Mouse (Mus musculus) cortical plate, adult 2 months (tissue): Measurements from ENCODE around the gene Gpr37l1. TPM values are rescaled to one million over a fixed set of nuclear protein-coding genes. Genes with fewer than 3 reads are reported as not detected.
A peak's percentile ranks its signal among the peaks of the same experiment; 100 is the strongest.
"Not testable (repeated sequence)": the region's sequence is repeated elsewhere in the genome, so short reads cannot be mapped to it uniquely, and the experiment has no call there.

ENCODE experiments used
- H3K27ac ChIP-seq: fragments of 200-500 bp; 2 replicates; pipeline ENCODE4 v1.5.1; 2012; ENCODE audit warnings: low read length, control low read depth, inconsistent platforms; ENCODE audit not compliant: insufficient read depth
- H3K4me1 ChIP-seq: fragments of 200-500 bp; 2 replicates; pipeline ENCODE4 v1.6.1; 2011; ENCODE audit warnings: low read length; ENCODE audit not compliant: control insufficient read depth, insufficient read depth
- H3K4me3 ChIP-seq: fragments of 200-500 bp; 2 replicates; pipeline ENCODE4 v1.5.1; 2011; ENCODE audit warnings: mild to moderate bottlenecking, low read length, control low read depth; ENCODE audit not compliant: insufficient read depth
- CTCF ChIP-seq: fragments of 200-500 bp; IDR thresholded peaks from 2 replicates; pipeline ENCODE4 v1.5.1; 2011; ENCODE audit warnings: mild to moderate bottlenecking, control low read depth, low read length; ENCODE audit not compliant: insufficient read depth; ENCODE audit errors: extremely low read depth
- POLR2A ChIP-seq: fragments of 200-500 bp; IDR thresholded peaks from 2 replicates; pipeline ENCODE4 v1.6.1; 2011; ENCODE audit warnings: mild to moderate bottlenecking, low read length, control low read depth; ENCODE audit not compliant: insufficient read depth; ENCODE audit errors: extremely low read depth
- polyA plus RNA-seq: library from polyadenylated mRNA; depleted of rRNA; stranded (reverse); fragments of >200 nt; gene quantifications from 2 replicates; pipeline ENCODE4 v1.2.3, GENCODE M21; 2012; rRNA removed

Gene Gpr37l1
- polyA plus RNA-seq, 1 experiment = 331 TPM

DNA sequence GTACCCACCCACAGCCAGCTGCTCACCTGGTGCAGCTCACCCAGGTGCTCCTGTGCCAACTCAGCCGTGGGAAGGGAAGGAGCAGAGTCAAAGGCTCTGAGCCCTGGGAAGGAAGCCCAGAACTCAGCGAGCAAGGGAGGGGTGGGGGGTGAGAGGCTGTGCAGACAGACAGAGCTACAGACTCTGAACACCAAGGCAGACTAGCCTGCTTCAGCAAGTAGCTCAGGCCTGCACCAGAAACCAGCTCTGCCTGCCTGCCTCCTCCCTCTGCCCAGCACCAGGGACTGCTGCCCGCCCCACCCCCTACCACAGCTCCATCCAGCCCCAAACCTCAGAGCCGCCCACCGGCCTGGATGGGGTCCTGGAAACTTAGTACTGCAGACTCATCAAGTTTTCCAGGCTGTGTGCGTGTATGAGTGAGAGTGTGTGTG is 39.5 kb downstream of the Gpr37l1 start:
- H3K4me1 ChIP-seq = peaks cover 5% of the 10 kb centered on the region
- TF ChIP-seq CTCF (no peak), POLR2A (no peak)
- H3K27ac ChIP-seq = no peak overlapping the region
- no peak overlapping the region for H3K4me3 ChIP-seq

DNA sequence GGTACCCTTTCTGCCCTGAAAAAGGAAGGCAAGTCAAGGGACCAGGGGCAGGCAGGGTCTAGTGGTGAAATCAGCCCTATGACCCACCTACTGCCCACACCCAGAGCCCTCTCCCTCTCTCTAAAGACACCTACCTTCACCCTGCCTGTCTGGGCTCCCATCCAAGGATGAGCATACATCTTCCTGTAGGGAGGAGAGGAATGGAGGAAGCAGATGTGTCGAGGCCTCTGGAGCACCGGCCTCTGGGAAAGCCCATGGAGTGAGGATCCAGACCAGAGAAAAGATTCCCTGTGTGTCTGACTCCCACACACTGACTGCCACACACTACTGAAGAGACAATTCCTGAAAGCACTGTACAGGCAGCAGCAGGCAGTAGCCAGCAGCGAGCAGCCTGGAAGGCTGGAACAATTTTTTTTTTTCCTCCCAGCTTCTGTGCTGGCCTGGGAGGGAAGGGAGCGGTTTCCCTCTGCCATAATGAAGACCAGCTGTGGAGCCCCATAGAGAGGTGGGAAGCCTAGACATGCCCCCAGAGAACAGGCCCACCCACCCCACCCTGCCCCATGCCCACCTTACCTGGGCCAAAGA is 40.9 kb downstream of the Gpr37l1 start:
- TF ChIP-seq CTCF = no peak
- no peak for TF ChIP-seq POLR2A
- Histone ChIP-seq H3K4me3 (no peak overlapping the region), H3K27ac (no peak overlapping the region), H3K4me1 (peaks cover 5% of the 10 kb centered on the region)

- no peak for TF ChIP-seq CTCF
- no peak for TF ChIP-seq POLR2A
- H3K4me1 ChIP-seq = peaks cover 5% of the 10 kb centered on the region
- no peak overlapping the region for H3K4me3 ChIP-seq
- no peak overlapping the region for H3K27ac ChIP-seq
These were observed 41.5 kb downstream of the Gpr37l1 start for GRCm38 (mm10) chr1:135125990-135126389.

- Histone ChIP-seq H3K4me1 (peaks cover 5% of the 10 kb centered on the region), H3K4me3 (no peak overlapping the region), H3K27ac (no peak overlapping the region)
- TF ChIP-seq POLR2A (no peak), CTCF (no peak)
These were observed 42.7 kb downstream of the Gpr37l1 start for GRCm38 (mm10) chr1:135124573-135125363.

DNA sequence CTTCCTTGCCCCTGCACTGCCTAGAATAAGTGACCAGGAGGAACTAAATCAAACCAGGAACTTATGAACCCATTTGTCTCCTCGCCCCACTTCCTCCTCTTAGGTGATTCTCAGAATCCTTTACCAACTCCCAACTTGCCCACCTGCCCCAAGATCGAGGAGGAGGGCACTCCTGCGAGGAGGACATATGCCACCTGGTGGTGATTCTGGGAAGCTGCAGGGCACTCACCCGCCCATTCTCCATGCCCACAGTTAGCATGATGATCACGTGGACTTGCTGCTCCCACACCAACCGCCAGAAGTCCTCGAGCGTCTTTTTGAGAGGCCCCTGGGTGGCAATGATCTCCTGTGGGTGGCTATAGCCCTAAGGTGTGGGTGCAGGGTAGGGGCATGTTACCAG is 54.8 kb downstream of the Gpr37l1 start:
- Histone ChIP-seq H3K4me3 (no peak overlapping the region), H3K4me1 (no peaks in the 10 kb centered on the region), H3K27ac (no peak overlapping the region)
- peak; percentile 80 for TF ChIP-seq CTCF
- TF ChIP-seq POLR2A = no peak

- not testable (repeated sequence) for H3K27ac ChIP-seq, H3K4me1 ChIP-seq, H3K4me3 ChIP-seq
These were observed 56.2 kb downstream of the Gpr37l1 start for GRCm38 (mm10) chr1:135111271-135111670.

Other genes with a start within 250 kb of the Gpr37l1 start
- gene Ppp1r12b, start 211.7 kb downstream of the Gpr37l1 start, polyA plus RNA-seq = 31.5 and 32.8 TPM in 2 replicates
- gene Ube2t, start 205.1 kb downstream of the Gpr37l1 start, polyA plus RNA-seq = 2.3 and 2.5 TPM in 2 replicates
- 1.5 and 1.6 TPM in 2 replicates for gene Lgr6, start 62.4 kb downstream of the Gpr37l1 start, polyA plus RNA-seq
- gene Ptpn7, start 35.0 kb downstream of the Gpr37l1 start, polyA plus RNA-seq = 0.08 and 0.86 TPM in 2 replicates
- 354 and 358 TPM in 2 replicates for gene Arl8a, start 20.9 kb downstream of the Gpr37l1 start, polyA plus RNA-seq
- 0.11 and 0.21 TPM in 2 replicates for gene Elf3, start 90.9 kb upstream of the Gpr37l1 start, polyA plus RNA-seq
- 47.4 and 53.8 TPM in 2 replicates for gene Rnpep, start 116.4 kb upstream of the Gpr37l1 start, polyA plus RNA-seq
- 82.7 and 88.6 TPM in 2 replicates for gene Timm17a, start 146.1 kb upstream of the Gpr37l1 start, polyA plus RNA-seq
- 0.58 and 0.87 TPM in 2 replicates for gene Lmod1, start 157.1 kb upstream of the Gpr37l1 start, polyA plus RNA-seq
- gene Shisa4, start 207.6 kb upstream of the Gpr37l1 start, polyA plus RNA-seq = 219 and 220 TPM in 2 replicates